In the genomic region with DNA sequence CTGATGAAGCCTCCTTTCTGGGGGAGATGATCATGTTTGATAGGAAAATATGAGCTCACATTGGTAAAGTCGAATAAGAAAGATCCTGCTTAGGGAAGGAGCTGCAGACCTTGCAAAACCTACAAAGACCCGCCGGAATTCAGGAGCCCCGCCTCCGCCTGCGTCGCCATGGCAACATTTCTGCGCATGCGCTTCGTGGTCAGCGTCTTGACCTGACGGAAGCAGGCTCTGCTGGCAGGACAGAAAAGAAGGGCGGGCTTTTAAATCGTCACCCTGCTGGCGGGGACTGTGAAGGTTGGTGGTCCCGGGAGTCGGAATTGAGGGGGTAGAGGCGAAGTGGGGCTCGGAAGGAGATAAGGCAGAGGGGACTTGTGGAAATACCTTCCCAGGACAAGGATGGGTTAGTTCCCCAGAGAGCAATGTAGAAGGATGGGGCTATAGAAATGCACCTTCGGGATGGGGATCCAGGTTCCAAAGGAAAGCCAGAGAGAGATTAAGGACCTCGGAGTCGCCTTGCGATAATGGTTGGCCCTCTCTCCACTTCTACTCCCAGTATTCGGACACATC, we compare ENCODE assay signal across 8 mouse cellular contexts. TPM values are rescaled to one million over a fixed set of nuclear protein-coding genes. Genes with fewer than 3 reads are reported as not detected.
A peak's percentile ranks its signal among the peaks of the same experiment; 100 is the strongest.
DNase-seq lines count a peak whose midpoint lies in the region; ATAC-seq lines count a peak whose summit lies in the region.

A gene (plus strand): TSS at position 187 of the 567 bp plus-strand sequence.

- ATAC-seq in common myeloid progenitor, adult 5-6 weeks (replicated peaks; ENCODE audit: low read depth, poor library complexity, severe bottlenecking): peak; percentile 80
- peak; percentile 81 for ATAC-seq in megakaryocyte progenitor cell, adult 5-6 weeks (replicated peaks; ENCODE audit: poor library complexity)

- peak; percentile 95 for DNase-seq in ZHBTc4 (ENCODE audit: low read depth, low spot score)
- peak; percentile 87 to 89 for DNase-seq in gastrocnemius, adult 8-10 months (ENCODE audit: low spot score in 2 of 2)
- peak; percentile 96 for DNase-seq in induced T-regulatory cell, adult 2 months (ENCODE audit: low read depth)
- DNase-seq in left cerebral cortex, adult 9 months (ENCODE audit: low spot score in 2 of 2): peak; percentile 81 to 96
- peak; percentile 96 for DNase-seq in right cerebral cortex, postnatal 14 days
- peak; percentile 93 to 94 for DNase-seq in urinary bladder, postnatal 36 days (ENCODE audit: low spot score in 2 of 2)

RNA-seq across cellular contexts. Expression of the gene that starts here (rescaled TPM):
- total RNA-seq in common myeloid progenitor, adult 5-6 weeks (2017): 2.2 and 6.1 TPM in 2 replicates
- total RNA-seq in gastrocnemius, adult 8-10 months (2022): 1 to 10 TPM in 1 of 4 experiments, not detected in 3; 1.4 TPM
- 0.73 and 1.4 TPM in 2 replicates for total RNA-seq in megakaryocyte progenitor cell, adult 5-6 weeks (2015)
- total RNA-seq in megakaryocyte progenitor cell, adult 5-6 weeks (2017): 1.8 and 3.5 TPM in 2 replicates

Comparison
In these comparisons a context has a peak if more than half of its experiments do, and no peak if none do; other contexts are left out.
1. Peak in every context shown above with its lines: DNase-seq and ATAC-seq.